7 mouse cellular contexts compared by ENCODE assay signal in genomic region chr17:15497882-15498752, GRCm38 (mm10). TPM values are rescaled to one million over a fixed set of nuclear protein-coding genes. Genes with fewer than 3 reads are reported as not detected.
DNase-seq lines count a peak whose midpoint lies in the region; ATAC-seq and TF ChIP-seq lines count a peak whose summit lies in the region.

No protein-coding gene starts in this region.

- no peaks in the 10 kb centered on the region for H3K9me3 ChIP-seq in embryonic facial prominence, embryonic 12.5 days
- no peaks in the 10 kb centered on the region for H3K9me3 ChIP-seq in limb, embryonic 12.5 days
- H3K9me3 ChIP-seq in midbrain, embryonic 15.5 days: no peaks in the 10 kb centered on the region

- peak; percentile 79 for TF ChIP-seq POLR2A in kidney, adult 2 months (IDR thresholded peaks at IDR 0.05; ENCODE audit: low read depth, low read length)
- peak; percentile 45; the same call in 1 of the 2 replicates for TF ChIP-seq POLR2A in spleen, adult 2 months (IDR thresholded peaks at IDR 0.05; ENCODE audit: low read depth, low read length)

- H3K27me3 ChIP-seq in embryonic facial prominence, embryonic 12.5 days: no peaks in the 10 kb centered on the region
- no peaks in the 10 kb centered on the region for H3K27me3 ChIP-seq in kidney, adult 2 months (replicated peaks; ENCODE audit: control insufficient read depth, insufficient read depth, low read length)
- no peaks in the 10 kb centered on the region for H3K27me3 ChIP-seq in limb, embryonic 12.5 days
- H3K27me3 ChIP-seq in midbrain, embryonic 15.5 days (replicated peaks): no peaks in the 10 kb centered on the region
- H3K27me3 ChIP-seq in spleen, adult 2 months (ENCODE audit: control insufficient read depth, insufficient read depth, low read length): no peaks in the 10 kb centered on the region

- WGBS in embryonic facial prominence, embryonic 12.5 days: under 1% methylated on average over 50 of the region's 50 CpGs
- under 1% methylated on average over 50 of the region's 50 CpGs for whole genome bisulfite sequencing in kidney, adult 2 months
- under 1% methylated on average over 50 of the region's 50 CpGs for WGBS in limb, embryonic 12.5 days
- under 1% methylated on average over 50 of the region's 50 CpGs for WGBS in midbrain, embryonic 15.5 days
- 1% methylated on average over 50 of the region's 50 CpGs for WGBS in spleen, adult 2 months

- TF ChIP-seq CTCF in kidney, adult 2 months (conservative IDR thresholded peaks at IDR 0.05; ENCODE audit: insufficient read depth, insufficient read length, low read depth, low read length): no peak
- no peak for TF ChIP-seq CTCF in spleen, adult 2 months (IDR thresholded peaks at IDR 0.05; ENCODE audit: extremely low read depth, insufficient read depth, insufficient read length, insufficient replicate concordance)

- peak overlapping the region; percentile 95 for H3K27ac ChIP-seq in embryonic facial prominence, embryonic 12.5 days
- H3K27ac ChIP-seq in kidney, adult 2 months (ENCODE audit: insufficient read depth, low read depth, low read length): peak overlapping the region; percentile 87
- H3K27ac ChIP-seq in limb, embryonic 12.5 days: peak overlapping the region; percentile 94
- H3K27ac ChIP-seq in midbrain, embryonic 15.5 days: peak overlapping the region; percentile 91
- H3K27ac ChIP-seq in spleen, adult 2 months (ENCODE audit: insufficient read depth, low read length): peak overlapping the region; percentile 88

- DNase-seq in adrenal gland, postnatal 25 days: peak; percentile 95
- DNase-seq in heart, adult 18-20 months: peak; percentile 95 to 96
- peak; percentile 97 for DNase-seq in kidney, adult 2 months
- peak; percentile 81 to 93 for DNase-seq in spleen, adult 2 months (ENCODE audit: low read depth in 1 of 2, low spot score in 2 of 2)

- peaks cover 15% of the 10 kb centered on the region for H3K36me3 ChIP-seq in embryonic facial prominence, embryonic 12.5 days
- peaks cover 1% of the 10 kb centered on the region; the same call in 1 of the 2 replicates for H3K36me3 ChIP-seq in kidney, adult 2 months (ENCODE audit: control insufficient read depth, insufficient read depth, low read length)
- peaks cover 34% of the 10 kb centered on the region for H3K36me3 ChIP-seq in limb, embryonic 12.5 days
- H3K36me3 ChIP-seq in midbrain, embryonic 15.5 days (replicated peaks): peaks cover 8% of the 10 kb centered on the region; the same call in 1 of the 2 replicates
- peaks cover 7% of the 10 kb centered on the region for H3K36me3 ChIP-seq in spleen, adult 2 months (ENCODE audit: control insufficient read depth, insufficient read depth, low read length)

- ATAC-seq in embryonic facial prominence, embryonic 12.5 days (ENCODE audit: insufficient number of reproducible peaks, insufficient read depth, low FRiP score, low TSS enrichment): peak; percentile 94
- ATAC-seq in limb, embryonic 12.5 days (ENCODE audit: insufficient number of reproducible peaks, insufficient read depth, low FRiP score, low TSS enrichment, low read depth): peak; percentile 94
- peak; percentile 96 for ATAC-seq in midbrain, embryonic 15.5 days (replicated peaks)

- peaks cover 20% of the 10 kb centered on the region for H3K4me1 ChIP-seq in embryonic facial prominence, embryonic 12.5 days
- peaks cover 10% of the 10 kb centered on the region; the same call in 1 of the 2 replicates for H3K4me1 ChIP-seq in kidney, adult 2 months (ENCODE audit: control insufficient read depth, insufficient read depth, low read length)
- peaks cover 30% of the 10 kb centered on the region for H3K4me1 ChIP-seq in limb, embryonic 12.5 days (replicated peaks)
- peaks cover 37% of the 10 kb centered on the region for H3K4me1 ChIP-seq in midbrain, embryonic 15.5 days
- H3K4me1 ChIP-seq in spleen, adult 2 months (ENCODE audit: control insufficient read depth, insufficient read depth, insufficient read length): peaks cover 7% of the 10 kb centered on the region

- H3K4me2 ChIP-seq in embryonic facial prominence, embryonic 12.5 days (replicated peaks): peak overlapping the region; percentile 86
- H3K4me2 ChIP-seq in limb, embryonic 12.5 days: peak overlapping the region; percentile 85
- peak overlapping the region; percentile 91 for H3K4me2 ChIP-seq in midbrain, embryonic 15.5 days

- H3K9ac ChIP-seq in embryonic facial prominence, embryonic 12.5 days: peak overlapping the region; percentile 88
- H3K9ac ChIP-seq in limb, embryonic 12.5 days (replicated peaks): peak overlapping the region; percentile 91
- peak overlapping the region; percentile 67 for H3K9ac ChIP-seq in midbrain, embryonic 15.5 days

- peak overlapping the region; percentile 99 for H3K4me3 ChIP-seq in embryonic facial prominence, embryonic 12.5 days
- peak overlapping the region; percentile 81 for H3K4me3 ChIP-seq in kidney, adult 2 months (ENCODE audit: insufficient read depth, low read depth, low read length)
- peak overlapping the region; percentile 96 for H3K4me3 ChIP-seq in limb, embryonic 12.5 days (replicated peaks)
- peak overlapping the region; percentile 68 for H3K4me3 ChIP-seq in midbrain, embryonic 15.5 days
- peak overlapping the region; percentile 91 for H3K4me3 ChIP-seq in spleen, adult 2 months (ENCODE audit: extremely low read depth, insufficient read depth, insufficient read length)

RNA-seq across cellular contexts. Expression of gene Psmb1, which starts 1.4 kb away (rescaled TPM):
- total RNA-seq in adrenal gland, postnatal 25 days (2021): 167 and 189 TPM in 2 replicates
- 244 and 252 TPM in 2 replicates for polyA plus RNA-seq in embryonic facial prominence, embryonic 12.5 days (2016; fragmentation: Nextera tagmentation; extraction: Ambion mirVana)
- total RNA-seq in heart, adult 18-20 months (2021): 100 to 1,000 TPM; 128 to 135 TPM
- polyA plus RNA-seq in kidney, adult 2 months (2012; rRNA removed): 106 and 107 TPM in 2 replicates
- polyA plus RNA-seq in limb, embryonic 12.5 days (2016; fragmentation: Nextera tagmentation; extraction: Ambion mirVana): 262 and 265 TPM in 2 replicates
- 217 and 221 TPM in 2 replicates for polyA plus RNA-seq in midbrain, embryonic 15.5 days (2015; fragmentation: Nextera tagmentation; extraction: Ambion mirVana)
- polyA plus RNA-seq in spleen, adult 2 months (2012; rRNA removed): 38.3 and 63.0 TPM in 2 replicates

RNA-seq across cellular contexts. Expression of gene Tbp, which starts 1.6 kb away (rescaled TPM):
- 29.8 and 31.4 TPM in 2 replicates for total RNA-seq in adrenal gland, postnatal 25 days (2021)
- 50.9 and 53.9 TPM in 2 replicates for polyA plus RNA-seq in embryonic facial prominence, embryonic 12.5 days (2016; fragmentation: Nextera tagmentation; extraction: Ambion mirVana)
- total RNA-seq in heart, adult 18-20 months (2021): 10 to 100 TPM; 10.2 to 11.2 TPM
- polyA plus RNA-seq in kidney, adult 2 months (2012; rRNA removed): 39.7 and 44.8 TPM in 2 replicates
- polyA plus RNA-seq in limb, embryonic 12.5 days (2016; fragmentation: Nextera tagmentation; extraction: Ambion mirVana): 45.8 and 53.3 TPM in 2 replicates
- polyA plus RNA-seq in midbrain, embryonic 15.5 days (2015; fragmentation: Nextera tagmentation; extraction: Ambion mirVana): 64.6 and 68.2 TPM in 2 replicates
- polyA plus RNA-seq in spleen, adult 2 months (2012; rRNA removed): 37.5 and 43.3 TPM in 2 replicates

RNA-seq across cellular contexts. Expression of gene Pdcd2, which starts 29.0 kb away (rescaled TPM):
- total RNA-seq in adrenal gland, postnatal 25 days (2021): 34.2 and 45.3 TPM in 2 replicates
- 47.1 and 52.7 TPM in 2 replicates for polyA plus RNA-seq in embryonic facial prominence, embryonic 12.5 days (2016; fragmentation: Nextera tagmentation; extraction: Ambion mirVana)
- total RNA-seq in heart, adult 18-20 months (2021): 10 to 100 TPM; 16.6 to 20.5 TPM
- polyA plus RNA-seq in kidney, adult 2 months (2012; rRNA removed): 19.2 and 23.4 TPM in 2 replicates
- polyA plus RNA-seq in limb, embryonic 12.5 days (2016; fragmentation: Nextera tagmentation; extraction: Ambion mirVana): 54.8 and 59.6 TPM in 2 replicates
- polyA plus RNA-seq in midbrain, embryonic 15.5 days (2015; fragmentation: Nextera tagmentation; extraction: Ambion mirVana): 58.3 and 59.7 TPM in 2 replicates
- 21.7 and 40.1 TPM in 2 replicates for polyA plus RNA-seq in spleen, adult 2 months (2012; rRNA removed)

Comparison
In these comparisons a context has a peak if more than half of its experiments do, and no peak if none do; other contexts are left out.
1. Peak in every context shown above with its lines: DNase-seq, ATAC-seq, H3K4me3 ChIP-seq and H3K27ac ChIP-seq.